Mouse (Mus musculus): Measurements from ENCODE around the gene Ercc8. TPM values are rescaled to one million over a fixed set of nuclear protein-coding genes. Genes with fewer than 3 reads are reported as not detected.

Ercc8 gene
- total RNA-seq, 2 experiments from 2014 or later = 0.77 to 2.3 TPM

- ATAC-seq (replicated peaks; ENCODE audit: low FRiP score, poor library complexity, severe bottlenecking) = no peak
Measured at GRCm38 (mm10) chr13:108212397-108213018, 54.0 kb downstream of the Ercc8 start.

DNA sequence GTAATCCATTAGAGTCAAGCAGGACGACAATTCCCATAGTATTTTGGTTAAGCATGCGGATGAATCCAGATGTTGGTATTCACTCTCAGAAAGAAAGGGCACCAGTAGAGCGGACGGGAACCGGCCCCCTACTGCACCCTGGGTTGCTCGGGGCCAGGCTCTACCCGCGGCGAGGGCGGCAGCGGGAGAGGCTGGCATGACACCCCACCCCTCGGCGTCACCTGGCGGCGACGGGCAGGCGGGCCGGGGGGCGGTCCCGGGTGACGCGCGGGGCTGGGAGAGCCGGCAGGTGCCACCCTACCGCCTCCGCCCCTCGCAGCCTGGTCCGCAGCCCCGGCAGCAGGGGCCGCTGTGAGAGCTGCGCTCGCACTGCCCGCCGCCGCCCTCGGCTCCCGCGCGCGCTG, 55.6 kb downstream of the Ercc8 start, which contains the start of gene Elovl7:
Elovl7 (plus strand) TSS at position 324 of the 404 bp plus-strand sequence.
- no peak for ATAC-seq (replicated peaks; ENCODE audit: low FRiP score, poor library complexity, severe bottlenecking)

- no peak for ATAC-seq (replicated peaks; ENCODE audit: low FRiP score, poor library complexity, severe bottlenecking)
Measured at GRCm38 (mm10) chr13:108214485-108215107, 56.1 kb downstream of the Ercc8 start.

GRCm38 (mm10) chr13:108215231-108215780, 56.8 kb downstream of the Ercc8 start:
- no peak for ATAC-seq (replicated peaks; ENCODE audit: low FRiP score, poor library complexity, severe bottlenecking)

- no peak for ATAC-seq (replicated peaks; ENCODE audit: low FRiP score, poor library complexity, severe bottlenecking)
Measured at GRCm38 (mm10) chr13:108219773-108220172, 61.2 kb downstream of the Ercc8 start.

- ATAC-seq (replicated peaks; ENCODE audit: low FRiP score, poor library complexity, severe bottlenecking) = no peak
Measured at GRCm38 (mm10) chr13:108229191-108229590, 70.7 kb downstream of the Ercc8 start.

DNA sequence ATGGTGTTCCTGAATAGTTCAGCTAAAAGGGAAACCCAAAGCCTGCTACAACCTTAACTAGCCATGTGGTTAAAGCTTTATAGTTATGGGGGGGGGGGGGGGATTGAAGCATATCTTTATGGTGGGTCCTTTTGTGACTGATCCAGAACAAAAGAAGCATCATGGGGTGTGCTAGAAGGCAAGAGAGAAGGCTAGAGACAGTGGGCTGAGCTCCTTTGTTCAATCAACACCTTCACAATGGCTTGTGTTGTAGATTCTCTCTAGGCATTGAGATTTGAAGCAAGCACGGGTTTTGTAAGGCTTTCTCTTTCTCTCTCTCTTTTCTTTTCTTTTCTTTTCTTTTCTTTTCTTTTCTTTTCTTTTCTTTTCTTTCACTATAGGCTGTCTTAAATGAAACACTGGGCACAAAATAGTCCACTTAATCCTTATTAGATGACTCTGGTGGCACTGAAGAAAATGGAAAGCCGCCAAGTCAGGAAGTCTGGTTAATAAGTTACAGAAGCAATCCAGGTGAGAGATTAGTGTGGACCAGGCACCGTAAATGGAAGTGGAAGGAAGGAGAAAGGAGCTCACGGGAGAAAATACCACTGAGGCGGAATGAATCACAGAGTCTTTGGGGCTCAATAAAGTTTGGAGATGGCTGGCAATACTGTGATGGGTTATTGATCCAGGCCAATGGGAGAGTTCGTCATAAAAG, 71.3 kb downstream of the Ercc8 start:
- ATAC-seq (replicated peaks; ENCODE audit: low FRiP score, poor library complexity, severe bottlenecking) = no peak

DNA sequence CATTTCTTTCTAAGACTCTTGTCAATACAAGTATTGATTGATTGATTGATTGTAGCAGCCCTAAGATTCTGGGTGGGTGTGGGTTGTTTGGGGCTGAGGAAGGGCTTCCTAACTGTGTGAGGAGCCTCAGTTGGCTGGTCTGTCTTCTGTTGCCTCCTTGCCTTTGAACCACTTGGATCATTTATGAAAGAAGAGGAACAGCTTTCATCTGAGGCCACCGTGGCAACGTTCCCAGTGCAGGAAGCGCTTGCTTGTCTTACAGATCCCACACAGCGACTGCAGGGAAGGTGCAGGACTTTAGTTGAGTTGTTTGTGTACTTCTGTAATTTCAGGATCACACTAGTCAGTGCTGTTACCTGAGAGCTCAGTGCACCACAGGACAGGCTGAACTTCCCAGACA, 81.5 kb downstream of the Ercc8 start:
- ATAC-seq (replicated peaks; ENCODE audit: low FRiP score, poor library complexity, severe bottlenecking) = no peak

- ATAC-seq (replicated peaks; ENCODE audit: low FRiP score, poor library complexity, severe bottlenecking) = no peak
Measured at GRCm38 (mm10) chr13:108241715-108242114, 83.2 kb downstream of the Ercc8 start.

Other genes with a start within 250 kb of the Ercc8 start
- 12.7 and 19.0 TPM in 2 replicates for gene Smim15, start 114.3 kb upstream of the Ercc8 start, total RNA-seq (2015; ENCODE audit: low replicate concordance)
- 25.9 and 41.3 TPM in 2 replicates for gene Smim15, start 114.3 kb upstream of the Ercc8 start, total RNA-seq (2017; ENCODE audit: low replicate concordance)
- 13.8 and 24.7 TPM in 2 replicates for gene Ndufaf2, start 108 bp upstream of the Ercc8 start, total RNA-seq (2015; ENCODE audit: low replicate concordance)
- 6.0 and 13.5 TPM in 2 replicates for gene Ndufaf2, start 108 bp upstream of the Ercc8 start, total RNA-seq (2017; ENCODE audit: low replicate concordance)
- 1.0 and 4.0 TPM in 2 replicates for gene Elovl7, start 55.7 kb downstream of the Ercc8 start, total RNA-seq (2015; ENCODE audit: low replicate concordance)
- gene Elovl7, start 55.7 kb downstream of the Ercc8 start, total RNA-seq (2017; ENCODE audit: low replicate concordance) = not detected in 2 replicates
- gene Depdc1b, start 157.6 kb downstream of the Ercc8 start, total RNA-seq (2015; ENCODE audit: low replicate concordance) = 36.1 and 38.2 TPM in 2 replicates
- 48.5 and 59.8 TPM in 2 replicates for gene Depdc1b, start 157.6 kb downstream of the Ercc8 start, total RNA-seq (2017; ENCODE audit: low replicate concordance)